10 mouse cellular contexts compared by ENCODE assay signal in genomic region chr4:62228391-62228790, GRCm38 (mm10). TPM values are rescaled to one million over a fixed set of nuclear protein-coding genes. Genes with fewer than 3 reads are reported as not detected.
DNase-seq lines count a peak whose midpoint lies in the region; ATAC-seq lines count a peak whose summit lies in the region.
"Had no signal": no experiment of that assay in that cellular context is flagged by ENCODE, and none has a peak within 500 bp of the region (broad histone marks: within the 10 kb centered on the region; RNA-seq: fewer than 3 reads in every experiment).

No protein-coding gene starts in this region.

- H3K27me3 ChIP-seq in heart, embryonic 11.5 days (ENCODE audit: control insufficient read depth, insufficient read depth, low read length) = no peaks in the 10 kb centered on the region
- no peaks in the 10 kb centered on the region for H3K27me3 ChIP-seq in embryonic facial prominence, embryonic 10.5 days (replicated peaks; ENCODE audit: low read depth, poor library complexity, severe bottlenecking)
- H3K27me3 ChIP-seq: megakaryocyte, embryonic 14.5 days had no signal

- H3K9ac ChIP-seq in heart, embryonic 11.5 days (ENCODE audit: low read depth, low read length) = no peak overlapping the region

- H3K27ac ChIP-seq in heart, embryonic 11.5 days (ENCODE audit: low read depth, low read length) = no peak overlapping the region
- H3K27ac ChIP-seq in embryonic facial prominence, embryonic 10.5 days (replicated peaks) = no peak overlapping the region

- H3K9me3 ChIP-seq in heart, embryonic 11.5 days (replicated peaks; ENCODE audit: control insufficient read depth, low read length) = no peaks in the 10 kb centered on the region
- H3K9me3 ChIP-seq in embryonic facial prominence, embryonic 10.5 days = no peaks in the 10 kb centered on the region

- no peaks in the 10 kb centered on the region for H3K4me1 ChIP-seq in heart, embryonic 11.5 days (ENCODE audit: control insufficient read depth, insufficient read depth, low read length)
- no peaks in the 10 kb centered on the region for H3K4me1 ChIP-seq in embryonic facial prominence, embryonic 10.5 days
- H3K4me1 ChIP-seq: megakaryocyte, embryonic 14.5 days had no signal

- no peak overlapping the region for H3K4me2 ChIP-seq in heart, embryonic 11.5 days

- H3K4me3 ChIP-seq in heart, embryonic 11.5 days (ENCODE audit: low read depth, low read length) = no peak overlapping the region
- H3K4me3 ChIP-seq in embryonic facial prominence, embryonic 10.5 days = no peak overlapping the region
- H3K4me3 ChIP-seq: megakaryocyte, embryonic 14.5 days had no signal

- DNase-seq in heart, adult 11 months = peak; percentile 90
- DNase-seq in 3T3-L1 (ENCODE audit: low read depth, low spot score) = peak; percentile 57
- DNase-seq in adrenal gland, postnatal 10 days = peak; percentile 66
- DNase-seq in embryonic facial prominence, embryonic 10.5 days (ENCODE audit: low spot score) = peak; percentile 56
- peak; percentile 52 for DNase-seq in kidney, postnatal 14 days
- DNase-seq in thymus, postnatal 4 days = peak; percentile 42

- WGBS in heart, embryonic 11.5 days (ENCODE audit: insufficient replicate concordance) = 30% methylated on average over 10 of the region's 10 CpGs
- 50% methylated on average over 10 of the region's 10 CpGs for WGBS in embryonic facial prominence, embryonic 10.5 days

- ATAC-seq in heart, embryonic 11.5 days (replicated peaks; ENCODE audit: insufficient number of reproducible peaks, low FRiP score, low TSS enrichment) = no peak
- peak; percentile 50; the same call in 1 of the 2 replicates for ATAC-seq in megakaryocyte, adult 5-6 weeks (ENCODE audit: poor library complexity, severe bottlenecking)

- no peaks in the 10 kb centered on the region for H3K36me3 ChIP-seq in heart, embryonic 11.5 days (ENCODE audit: control insufficient read depth, insufficient read depth, low read length)
- no peaks in the 10 kb centered on the region for H3K36me3 ChIP-seq in embryonic facial prominence, embryonic 10.5 days (replicated peaks)

RNA-seq across cellular contexts. Expression of gene Zfp37, which starts 2.5 kb away (rescaled TPM):
- 8.9 and 9.0 TPM in 2 replicates for polyA plus RNA-seq in heart, embryonic 11.5 days (2014; fragmentation: Nextera tagmentation; extraction: Ambion mirVana)
- 1 to 10 TPM; 5.0 to 6.0 TPM for total RNA-seq in adrenal gland, postnatal 10 days (2021)
- 18.7 and 19.8 TPM in 2 replicates for polyA plus RNA-seq in embryonic facial prominence, embryonic 10.5 days (2016; fragmentation: Nextera tagmentation; extraction: Ambion mirVana)
- total RNA-seq in megakaryocyte, adult 5-6 weeks (2015) = not detected in 2 replicates
- total RNA-seq in megakaryocyte, adult 5-6 weeks (2017) = not detected in 2 replicates
- total RNA-seq: MEL had no signal

RNA-seq across cellular contexts. Expression of gene Slc31a2, which starts 34.0 kb away (rescaled TPM):
- polyA plus RNA-seq in heart, embryonic 11.5 days (2014; fragmentation: Nextera tagmentation; extraction: Ambion mirVana) = 14.4 and 15.4 TPM in 2 replicates
- 10 to 100 TPM; 14.8 to 16.6 TPM for total RNA-seq in adrenal gland, postnatal 10 days (2021)
- 10.2 and 10.7 TPM in 2 replicates for polyA plus RNA-seq in embryonic facial prominence, embryonic 10.5 days (2016; fragmentation: Nextera tagmentation; extraction: Ambion mirVana)
- total RNA-seq in megakaryocyte, adult 5-6 weeks (2015) = 61.5 and 74.8 TPM in 2 replicates
- total RNA-seq in megakaryocyte, adult 5-6 weeks (2017) = 49.5 and 54.3 TPM in 2 replicates

Comparison
In these comparisons a context has a peak if more than half of its experiments do, and no peak if none do; other contexts are left out.
1. RNA of gene Zfp37, which starts 2.5 kb away (total RNA-seq): 5.0 to 6.0 TPM in adrenal gland, postnatal 10 days; not detected in megakaryocyte, adult 5-6 weeks; every median in the first group is over 4 times any median in the second.
2. Peak in every context shown above with its lines, with median percentiles within 50 percentile points of each other: DNase-seq.